Mouse (Mus musculus): Measurements from ENCODE around the gene Taf1d. TPM values are rescaled to one million over a fixed set of nuclear protein-coding genes. Genes with fewer than 3 reads are reported as not detected.

Taf1d gene
- total and polyA plus RNA-seq, 3 experiments = 181 to 1,079 (median 249) TPM

DNA sequence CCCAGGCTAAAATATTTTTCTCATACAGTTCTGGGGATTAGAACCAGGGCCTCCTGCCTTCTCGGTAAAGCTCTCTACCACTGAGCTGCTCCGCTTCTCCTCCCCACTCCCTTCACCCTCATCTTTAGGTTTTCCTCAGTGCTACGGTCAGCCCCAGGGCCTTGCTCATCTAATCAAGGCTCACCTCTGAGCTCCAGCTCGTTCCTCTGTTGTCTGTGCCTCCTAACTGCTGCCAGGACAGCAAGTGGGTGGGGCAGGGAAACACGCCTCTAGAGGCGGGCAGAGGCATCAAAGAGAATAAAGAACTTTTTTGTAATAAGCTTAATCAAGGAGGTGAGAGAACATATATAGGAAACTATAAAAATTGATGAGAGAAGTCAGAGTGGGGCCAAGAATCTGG lies 18.2 kb upstream of the Taf1d start:
- H3K4me2 ChIP-seq (ENCODE audit: insufficient read depth, low read depth, poor library complexity, severe bottlenecking) = no peak overlapping the region
- peaks cover 12 to 69% of the 10 kb centered on the region in 2 experiments for H3K36me3 ChIP-seq (replicated peaks in 1 of 2; ENCODE audit: control insufficient read depth in 1 of 2, insufficient read depth in 1 of 2, low read length in 1 of 2)
- TF ChIP-seq SMC3 (IDR thresholded peaks at IDR 0.05; ENCODE audit: low read depth, low read length) = no peak
- TF ChIP-seq BHLHE40 (IDR thresholded peaks at IDR 0.05; ENCODE audit: low read depth, low read length) = no peak
- TF ChIP-seq MAX (IDR thresholded peaks at IDR 0.05; ENCODE audit: low read length) = no peak
- TF ChIP-seq GABPA (IDR thresholded peaks at IDR 0.05; ENCODE audit: insufficient replicate concordance, low read depth, low read length) = no peak
- no peak for TF ChIP-seq MYC (IDR thresholded peaks at IDR 0.05; ENCODE audit: low read depth, low read length)
- TF ChIP-seq MAZ (IDR thresholded peaks at IDR 0.05; ENCODE audit: low read depth, low read length) = no peak
- no peak for TF ChIP-seq ZMIZ1 (IDR thresholded peaks at IDR 0.05; ENCODE audit: low read depth, low read length)
- no peak for TF ChIP-seq USF1 (IDR thresholded peaks at IDR 0.05; ENCODE audit: low read depth, low read length)
- TF ChIP-seq MXI1 (IDR thresholded peaks at IDR 0.05; ENCODE audit: low read depth, low read length) = no peak
- no peak for TF ChIP-seq CTCF (conservative IDR thresholded peaks at IDR 0.05 in 1 of 2, IDR thresholded peaks at IDR 0.05 in 1 of 2; ENCODE audit: low read depth in 2 of 2, low read length in 2 of 2)
- no peak overlapping the region for H3K4me3 ChIP-seq (replicated peaks in 1 of 3; ENCODE audit: low read depth in 2 of 3, low read length in 2 of 3, poor library complexity in 1 of 3)
- H3K27ac ChIP-seq (ENCODE audit: insufficient read depth, low read depth) = no peak overlapping the region
- no peaks in the 10 kb centered on the region for H3K4me1 ChIP-seq (ENCODE audit: control insufficient read depth in 1 of 2, insufficient read depth in 2 of 2)
- H3K9ac ChIP-seq (ENCODE audit: insufficient read depth, low read depth) = no peak overlapping the region
- dilution Hi-C loops (cut with MboI; ENCODE audit: extremely low pct_ligation_motif_present, extremely low pct_unique_long_range_greater_than_20kb, low sequenced_read_pairs) = no loop called here
- no peak for DNase-seq (ENCODE audit: extremely low read depth)
- no peaks in the 10 kb centered on the region for H3K27me3 ChIP-seq (replicated peaks)
- H3K9me3 ChIP-seq (replicated peaks; ENCODE audit: low read length) = no peaks in the 10 kb centered on the region
- in situ Hi-C loops (cut with MboI; ENCODE audit: low pct_ligation_motif_present, low pct_unique_long_range_greater_than_20kb, low sequenced_read_pairs) = no loop called here
- no peaks in the 10 kb centered on the region for H3K79me2 ChIP-seq (replicated peaks; ENCODE audit: control insufficient read depth, extremely low read depth, insufficient read depth, poor library complexity, severe bottlenecking)

DNA sequence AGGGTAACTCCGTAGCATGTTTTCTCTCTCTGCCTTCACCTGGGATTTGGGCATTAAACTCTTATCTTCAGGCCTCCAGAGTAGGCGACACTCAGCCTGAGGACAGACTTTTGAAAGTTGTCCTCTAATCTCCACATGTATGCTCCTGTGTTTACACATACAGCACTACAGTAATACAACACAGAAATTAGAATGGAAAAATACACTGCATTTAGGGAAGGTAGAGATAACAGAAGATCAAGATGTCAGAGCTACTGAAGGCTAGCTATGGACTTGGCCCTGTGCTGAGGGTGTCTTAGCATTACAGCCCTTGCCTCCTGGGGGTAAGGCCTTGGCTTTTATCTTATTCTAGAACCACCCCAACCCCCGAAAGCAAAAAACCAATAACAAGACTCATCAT lies 17.6 kb upstream of the Taf1d start:
- no peaks in the 10 kb centered on the region for H3K27me3 ChIP-seq (replicated peaks)
- H3K4me1 ChIP-seq (ENCODE audit: control insufficient read depth in 1 of 2, insufficient read depth in 2 of 2) = no peaks in the 10 kb centered on the region
- no peak overlapping the region for H3K4me3 ChIP-seq (replicated peaks in 1 of 3; ENCODE audit: low read depth in 2 of 3, low read length in 2 of 3, poor library complexity in 1 of 3)
- H3K36me3 ChIP-seq (replicated peaks in 1 of 2; ENCODE audit: control insufficient read depth in 1 of 2, insufficient read depth in 1 of 2, low read length in 1 of 2) = peaks cover 12 to 74% of the 10 kb centered on the region in 2 experiments
- in situ Hi-C loops (cut with MboI; ENCODE audit: low pct_ligation_motif_present, low pct_unique_long_range_greater_than_20kb, low sequenced_read_pairs) (no loop called here), dilution Hi-C loops (cut with MboI; ENCODE audit: extremely low pct_ligation_motif_present, extremely low pct_unique_long_range_greater_than_20kb, low sequenced_read_pairs) (no loop called here)
- DNase-seq (ENCODE audit: extremely low read depth) = no peak
- no peak overlapping the region for H3K9ac ChIP-seq (ENCODE audit: insufficient read depth, low read depth)
- no peak overlapping the region for H3K4me2 ChIP-seq (ENCODE audit: insufficient read depth, low read depth, poor library complexity, severe bottlenecking)
- TF ChIP-seq HCFC1 (IDR thresholded peaks at IDR 0.05; ENCODE audit: low read depth, low read length) = no peak
- no peak for TF ChIP-seq E2F4 (IDR thresholded peaks at IDR 0.05; ENCODE audit: insufficient replicate concordance, low read depth, low read length)
- no peak for TF ChIP-seq POLR2AphosphoS2 (IDR thresholded peaks at IDR 0.05; ENCODE audit: low read depth, low read length)
- no peak for TF ChIP-seq RAD21 (IDR thresholded peaks at IDR 0.05; ENCODE audit: low read depth, low read length)
- TF ChIP-seq ZMIZ1 (IDR thresholded peaks at IDR 0.05; ENCODE audit: low read depth, low read length) = no peak
- no peak for TF ChIP-seq ETS1 (conservative IDR thresholded peaks at IDR 0.05; ENCODE audit: low read depth, low read length)
- no peaks in the 10 kb centered on the region for H3K9me3 ChIP-seq (replicated peaks; ENCODE audit: low read length)
- no peaks in the 10 kb centered on the region for H3K79me2 ChIP-seq (replicated peaks; ENCODE audit: control insufficient read depth, extremely low read depth, insufficient read depth, poor library complexity, severe bottlenecking)
- H3K27ac ChIP-seq (ENCODE audit: insufficient read depth, low read depth) = no peak overlapping the region

Measured in CH12.LX (cell line).